Mouse (Mus musculus): ENCODE data around the gene Sema4d.

The Sema4d gene

DNA sequence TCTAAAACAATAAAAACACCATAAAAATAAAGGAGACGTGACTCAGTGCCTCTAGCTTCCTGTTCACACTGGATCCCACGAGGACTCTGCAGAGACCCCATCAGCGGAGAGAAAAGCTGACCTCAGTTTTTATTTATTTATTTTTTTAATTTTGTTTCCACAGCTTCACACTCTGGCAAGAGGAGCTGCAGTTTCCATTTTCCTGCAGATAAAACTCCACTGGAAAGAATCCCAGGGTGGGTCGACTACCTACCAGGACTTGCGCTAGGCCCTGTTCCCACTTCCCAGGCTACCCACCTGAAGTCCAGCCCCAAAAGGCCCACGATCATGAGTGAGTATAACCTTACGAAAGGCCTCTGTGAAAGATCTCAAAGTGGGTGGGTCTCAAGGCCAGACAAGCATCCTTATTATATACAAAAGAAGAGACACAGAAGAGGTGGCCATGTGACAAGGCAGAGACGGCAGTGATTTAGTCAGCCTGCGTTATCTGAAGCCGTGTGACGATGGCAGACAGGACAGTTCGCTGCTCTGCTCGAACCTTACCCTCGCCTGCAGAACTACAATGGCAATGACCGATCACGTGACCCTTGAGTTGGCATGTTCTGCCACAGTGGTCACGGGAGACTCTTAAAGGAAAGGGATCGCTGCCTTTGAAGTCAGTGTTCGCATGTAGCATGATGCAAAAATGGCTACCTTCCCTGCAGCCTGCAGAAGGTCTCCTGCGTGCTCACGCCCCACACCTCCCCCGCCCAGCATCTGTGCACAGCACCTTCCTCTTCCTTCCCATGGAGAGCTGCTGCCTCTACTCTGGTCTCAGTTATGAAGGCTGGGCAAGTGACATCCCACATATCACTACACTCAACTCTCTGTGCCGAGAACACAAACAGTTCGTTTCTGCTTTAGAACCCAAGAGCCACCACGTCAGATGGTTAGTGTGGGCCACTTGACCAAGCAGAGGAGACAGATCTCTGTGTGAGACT, 14.3 kb downstream of the Sema4d start:
- no peak for DNase-seq (ENCODE audit: extremely low spot score, low read depth, low spot score)

DNA sequence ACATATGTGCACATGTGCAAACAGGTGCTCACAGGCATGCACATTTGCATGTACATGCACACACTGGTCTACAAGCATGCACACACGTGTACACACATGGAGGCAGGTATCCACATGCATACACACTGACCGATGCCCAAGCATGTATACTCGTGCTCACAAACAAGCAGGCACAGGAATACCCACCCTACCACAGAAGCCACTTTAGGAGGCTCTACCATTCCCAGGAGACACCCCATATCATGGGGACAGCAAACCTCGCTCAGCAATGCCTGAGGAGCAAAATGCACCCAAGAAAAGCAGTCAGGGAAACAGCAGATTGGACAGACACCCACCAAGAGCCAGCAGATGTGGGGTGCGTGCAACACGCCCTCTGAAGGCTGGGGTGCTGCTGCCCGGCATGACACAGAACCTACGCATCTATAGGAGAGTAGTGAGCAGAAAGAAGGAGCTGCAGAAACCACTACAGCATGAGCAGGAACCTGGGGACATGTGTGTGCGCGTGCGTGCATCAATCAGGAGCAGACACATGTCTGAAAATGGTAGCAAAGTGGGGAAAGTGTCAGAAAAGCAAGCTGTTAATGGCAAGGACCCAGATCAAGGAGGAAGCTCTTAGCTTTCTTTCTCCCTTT, 15.1 kb downstream of the Sema4d start:
- DNase-seq (ENCODE audit: extremely low spot score, low read depth, low spot score): no peak

DNA sequence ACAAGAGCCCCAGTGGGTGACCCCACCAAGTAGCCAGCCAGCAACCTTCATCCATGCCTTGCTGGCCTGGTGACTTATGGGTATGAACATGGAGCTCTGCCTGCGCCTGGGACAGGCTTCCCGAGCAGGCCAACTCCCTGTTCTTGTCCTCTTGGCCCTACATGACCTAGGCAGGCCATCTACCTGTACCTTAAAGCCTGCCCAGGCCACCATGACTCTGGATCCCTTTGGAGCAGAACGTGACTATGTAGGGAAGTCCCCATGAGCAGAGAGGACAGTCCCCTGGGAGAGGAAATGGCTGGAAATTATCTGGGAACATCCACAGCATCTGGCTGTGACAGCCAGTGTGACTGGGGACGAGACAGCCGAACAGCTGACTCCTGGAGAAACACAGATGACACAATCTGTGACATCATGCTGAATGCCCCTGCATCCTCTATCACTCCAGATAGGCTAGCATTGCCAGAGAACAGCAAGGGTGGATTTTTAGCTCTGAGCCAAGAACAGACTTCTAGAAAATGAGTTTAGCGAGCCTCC, 15.7 kb downstream of the Sema4d start:
- no peak for DNase-seq (ENCODE audit: extremely low spot score, low read depth, low spot score)

DNA sequence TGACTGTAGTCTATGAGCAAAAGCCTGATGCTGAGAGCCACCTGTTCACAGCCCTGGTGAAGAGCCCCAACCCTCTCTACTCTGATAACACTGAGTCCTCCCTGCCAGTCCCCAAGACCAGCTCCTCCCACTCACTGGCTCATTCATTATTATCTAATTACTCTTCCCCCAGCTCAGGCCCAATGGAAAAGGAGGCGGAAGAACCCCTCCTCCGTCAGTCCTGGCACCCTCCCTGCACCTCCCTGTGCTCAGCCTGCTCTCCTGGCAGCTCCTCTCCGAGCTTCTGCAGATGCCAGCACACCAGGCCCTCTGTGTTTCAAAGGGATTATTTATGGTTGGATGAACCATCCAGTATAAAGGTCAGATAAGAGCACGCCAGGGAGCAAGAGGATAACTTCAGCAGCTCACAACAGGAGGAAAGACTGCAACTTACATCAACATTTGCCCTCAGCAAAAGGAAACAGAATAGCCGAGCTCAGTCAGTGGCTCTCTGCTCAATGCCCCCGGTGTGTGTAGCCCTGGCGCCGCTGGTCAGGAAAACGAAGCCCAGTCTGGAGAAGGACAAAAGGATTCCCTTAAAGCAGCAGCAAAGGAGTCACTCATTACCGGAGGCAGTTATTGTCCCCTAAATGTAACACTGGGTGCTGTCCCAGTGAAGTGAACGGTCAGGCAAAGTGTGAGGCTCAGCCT, 16.4 kb downstream of the Sema4d start:
- no peak for DNase-seq (ENCODE audit: extremely low spot score, low read depth, low spot score)

DNA sequence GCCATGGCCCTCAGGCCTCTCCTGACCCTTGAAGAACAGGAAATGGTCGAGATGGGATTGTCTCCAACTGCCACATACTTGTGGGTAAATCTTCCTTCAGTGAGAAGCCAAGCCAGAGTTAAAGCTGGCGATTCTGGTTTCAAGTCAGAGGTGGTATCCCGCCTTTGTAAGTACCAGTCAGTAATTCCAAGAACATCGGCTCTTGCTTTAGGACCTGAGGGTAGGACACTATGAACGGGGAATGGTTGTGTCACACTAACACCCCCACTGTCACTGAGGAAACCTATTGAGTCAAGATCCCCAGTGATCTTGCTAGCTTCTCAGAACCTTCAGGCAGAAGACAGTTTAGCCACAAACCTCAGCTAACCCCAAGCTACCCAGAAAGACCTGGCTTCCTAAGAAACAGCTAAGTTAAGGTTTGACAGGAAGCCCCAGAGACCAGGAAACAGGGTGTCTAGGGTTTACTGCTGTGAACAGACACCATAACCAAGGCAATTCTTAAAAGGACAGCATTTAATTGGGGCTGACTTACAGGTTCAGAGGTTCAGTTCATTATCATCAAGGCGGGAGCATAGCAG, 17.3 kb downstream of the Sema4d start:
- DNase-seq (ENCODE audit: extremely low spot score, low read depth, low spot score): no peak

DNA sequence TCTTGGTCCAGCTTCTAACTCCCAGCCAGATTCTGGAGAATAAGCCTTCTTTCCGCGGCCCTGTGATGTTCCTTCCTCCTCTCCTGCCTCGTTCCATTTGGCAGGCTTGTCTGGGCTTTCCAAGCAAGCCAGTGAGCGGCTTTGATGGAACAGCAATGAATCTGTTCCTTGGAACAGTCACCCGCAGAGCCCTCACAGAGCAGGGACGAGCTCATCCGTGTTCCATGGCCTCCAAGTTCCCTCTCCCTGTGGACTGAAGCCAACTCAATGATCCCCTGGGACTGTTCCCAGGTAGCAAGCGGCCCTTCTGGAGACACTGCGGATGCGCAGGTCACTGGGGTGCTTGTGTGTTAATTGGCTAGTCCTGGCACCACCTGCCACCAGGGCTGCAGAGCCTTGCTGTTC, 21.7 kb downstream of the Sema4d start:
- DNase-seq (ENCODE audit: extremely low spot score, low read depth, low spot score): no peak

DNA sequence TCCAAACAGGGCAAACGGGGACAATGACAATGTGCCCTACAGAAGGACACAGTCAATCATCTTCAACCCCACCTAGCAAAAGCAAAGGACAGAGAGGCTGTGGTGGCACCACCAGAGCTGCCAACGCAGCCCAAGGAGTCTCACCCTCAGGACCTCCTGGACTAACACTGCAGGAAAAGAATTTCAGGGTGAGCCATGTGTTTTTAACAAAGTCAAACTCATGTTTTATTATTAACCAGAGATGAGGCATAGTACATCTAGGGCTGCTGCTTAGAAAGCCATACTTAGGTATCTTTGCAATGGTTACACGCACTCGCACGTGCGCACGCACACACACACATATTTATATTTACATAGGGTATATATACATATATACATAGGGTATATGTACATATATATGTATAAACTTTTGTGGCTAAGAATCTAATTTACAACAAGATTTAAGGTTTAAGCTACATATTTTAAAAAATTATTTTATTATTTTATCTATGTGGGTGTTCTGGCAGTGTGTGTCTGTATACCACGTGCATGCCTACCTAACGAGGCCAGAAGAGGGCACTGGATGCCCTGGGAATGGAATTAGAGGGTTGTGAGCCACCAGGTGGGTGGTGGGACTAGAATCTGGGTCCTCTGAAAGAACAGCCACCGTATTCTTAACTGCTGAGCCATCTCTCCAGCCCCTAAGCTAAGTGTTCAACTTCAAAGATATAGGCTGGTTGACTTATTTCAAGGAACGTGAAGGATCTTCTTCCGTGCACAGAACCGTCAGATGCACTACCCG, 22.7 kb downstream of the Sema4d start:
- DNase-seq (ENCODE audit: extremely low spot score, low read depth, low spot score): no peak

DNA sequence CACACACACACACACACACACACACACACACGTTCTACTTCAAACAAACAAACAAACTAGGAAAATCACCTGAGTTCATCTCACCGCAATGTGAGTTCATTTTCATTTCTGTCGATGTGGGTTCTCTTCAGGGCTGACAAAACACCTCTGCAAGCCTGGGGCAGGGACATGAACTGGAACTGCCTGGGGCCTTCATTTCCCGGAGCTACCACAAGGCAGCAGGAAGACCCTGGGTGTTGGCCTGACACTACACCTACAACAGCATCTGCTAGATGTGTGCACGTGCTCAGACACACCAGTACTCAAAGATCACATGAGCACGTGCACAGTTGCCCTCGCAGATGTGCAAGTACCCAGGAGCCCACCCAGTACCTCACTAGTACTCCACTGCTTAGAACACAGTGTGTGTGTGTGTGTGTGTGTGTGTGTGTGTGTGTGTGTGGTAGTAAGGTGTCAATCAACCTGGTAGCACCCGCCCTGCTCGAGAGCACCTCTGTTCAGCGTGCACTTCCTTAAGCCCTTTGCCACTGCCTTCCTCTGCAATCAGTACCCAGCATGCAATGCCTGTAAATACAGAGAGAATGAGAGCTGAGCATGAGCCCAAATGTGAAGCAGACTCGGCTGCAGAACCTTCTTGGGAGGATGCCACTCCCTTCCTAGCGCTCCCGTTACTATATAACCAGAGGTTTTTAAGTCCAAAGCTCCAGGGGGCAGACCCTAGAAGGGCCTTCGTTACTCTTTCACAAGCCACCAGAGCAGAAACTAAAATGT, 25.4 kb downstream of the Sema4d start:
- no peak for DNase-seq (ENCODE audit: extremely low spot score, low read depth, low spot score)

DNA sequence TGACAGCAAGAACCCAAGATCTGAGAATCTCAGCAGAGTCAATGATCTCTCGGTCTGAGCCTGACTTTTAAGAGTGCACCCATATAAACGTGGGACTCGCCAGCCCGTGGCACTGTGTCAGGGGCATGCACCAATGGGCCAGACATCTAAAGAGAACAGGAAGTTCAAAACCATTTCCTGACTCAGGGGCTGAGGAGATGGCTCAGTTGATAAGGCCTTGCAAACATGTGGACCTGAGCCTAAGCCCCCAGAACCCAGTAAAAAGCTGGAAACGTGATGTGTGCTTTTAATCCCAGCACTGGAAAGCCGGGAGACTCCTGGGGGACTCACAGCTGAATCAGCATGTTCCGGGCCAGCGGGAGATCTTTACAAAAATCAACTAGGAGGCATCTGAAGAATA, 26.0 kb downstream of the Sema4d start:
- no peak for DNase-seq (ENCODE audit: extremely low spot score, low read depth, low spot score)

DNA sequence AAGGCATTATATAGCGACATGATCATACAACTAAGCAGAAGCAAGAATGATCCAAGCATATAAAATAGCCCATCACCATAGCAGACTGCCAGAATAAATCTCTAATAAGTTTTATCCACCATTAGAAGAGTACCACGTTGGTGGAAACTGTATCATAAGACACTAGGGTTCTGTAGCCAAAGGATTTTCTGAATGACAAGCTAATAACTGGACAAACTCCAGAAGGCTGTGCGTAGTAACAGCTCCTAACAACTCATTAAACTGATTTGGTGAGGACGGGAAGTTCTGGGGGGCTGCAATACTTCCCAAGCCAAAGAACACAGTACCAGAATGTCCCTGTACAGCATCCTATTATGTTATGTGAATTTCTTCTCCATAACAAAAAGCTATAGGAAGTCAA, 26.8 kb downstream of the Sema4d start:
- DNase-seq (ENCODE audit: extremely low spot score, low read depth, low spot score): no peak

DNA sequence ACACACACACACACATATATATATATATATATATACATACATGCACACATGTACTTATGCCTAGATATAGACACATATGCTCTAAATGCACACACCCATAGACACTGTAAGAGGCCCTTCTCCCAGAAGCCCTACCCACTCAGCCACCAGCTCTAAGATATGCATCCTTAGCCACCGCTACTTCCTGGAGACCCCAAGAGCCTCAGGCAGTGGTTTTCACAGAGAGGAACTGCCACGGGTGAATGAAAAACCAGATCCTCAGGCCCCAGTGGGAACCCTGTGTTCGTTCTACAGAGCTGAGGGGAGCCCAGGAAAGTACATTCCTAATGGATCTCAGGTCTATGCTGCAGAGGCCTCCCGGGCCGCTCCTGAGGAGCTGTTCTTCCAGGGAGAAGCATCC, 28.2 kb downstream of the Sema4d start:
- DNase-seq (ENCODE audit: extremely low spot score, low read depth, low spot score): no peak

DNA sequence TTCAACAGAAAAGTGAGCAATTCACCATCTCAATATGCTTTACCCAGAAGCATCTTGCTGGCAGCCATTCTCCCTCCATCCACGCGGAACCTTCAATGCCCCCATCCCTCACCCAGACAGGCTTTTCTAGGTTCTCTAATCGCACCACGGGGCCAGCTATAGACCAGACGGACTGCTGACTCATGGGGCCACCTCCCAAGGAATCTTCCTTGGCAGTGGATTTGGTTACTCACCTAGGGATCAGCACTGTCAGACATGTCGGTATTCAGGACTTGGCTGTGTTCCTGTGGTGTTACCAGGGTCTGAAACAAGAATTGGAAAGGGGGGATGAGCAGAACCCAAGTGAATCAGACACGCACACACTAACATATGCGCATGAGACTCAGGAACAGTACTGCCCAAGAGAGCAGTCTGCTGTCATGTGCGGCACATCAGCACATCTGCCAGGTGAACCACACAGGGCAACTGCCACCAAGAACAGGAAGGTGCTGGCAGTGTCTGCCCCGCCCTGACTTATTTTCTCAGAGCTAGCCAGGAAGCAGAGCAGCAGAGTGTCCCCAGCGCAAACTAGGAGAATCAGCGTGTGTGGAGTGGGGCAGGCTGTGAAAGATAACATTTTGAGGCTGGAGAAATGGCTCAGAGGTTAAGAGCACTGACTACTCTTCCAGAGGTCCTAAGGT, 30.4 kb downstream of the Sema4d start:
- no peak for DNase-seq (ENCODE audit: extremely low spot score, low read depth, low spot score)

DNA sequence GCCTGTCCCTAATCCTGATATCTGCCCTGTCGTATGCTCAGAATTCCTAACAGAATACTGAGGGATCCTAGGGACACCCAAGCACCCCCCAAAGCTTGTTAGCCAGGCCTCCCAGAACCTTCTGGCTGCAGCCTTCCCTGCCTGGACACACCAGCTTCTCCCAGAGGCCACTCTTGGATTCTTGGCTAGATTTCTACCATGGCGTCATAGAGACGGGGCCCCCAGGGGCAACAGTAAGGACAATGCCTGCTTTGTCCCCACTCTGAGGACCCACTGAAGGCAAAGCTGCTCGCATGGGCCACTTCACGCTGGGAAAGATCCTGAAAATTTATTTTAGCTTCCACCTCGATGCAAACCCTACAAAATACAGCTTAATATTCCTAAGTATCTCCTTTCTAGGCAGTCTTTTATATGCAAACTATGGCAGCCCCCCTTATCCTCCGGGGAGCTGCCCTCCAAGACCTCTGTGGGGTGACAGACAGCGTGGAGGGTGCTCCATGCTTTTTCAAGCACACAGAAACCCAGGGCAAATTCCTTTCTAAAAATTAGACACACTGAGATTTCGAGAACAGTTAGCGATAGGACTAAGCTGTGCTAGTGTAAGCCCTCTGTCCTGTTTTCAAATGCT, 32.2 kb downstream of the Sema4d start:
- no peak for DNase-seq (ENCODE audit: extremely low spot score, low read depth, low spot score)

DNA sequence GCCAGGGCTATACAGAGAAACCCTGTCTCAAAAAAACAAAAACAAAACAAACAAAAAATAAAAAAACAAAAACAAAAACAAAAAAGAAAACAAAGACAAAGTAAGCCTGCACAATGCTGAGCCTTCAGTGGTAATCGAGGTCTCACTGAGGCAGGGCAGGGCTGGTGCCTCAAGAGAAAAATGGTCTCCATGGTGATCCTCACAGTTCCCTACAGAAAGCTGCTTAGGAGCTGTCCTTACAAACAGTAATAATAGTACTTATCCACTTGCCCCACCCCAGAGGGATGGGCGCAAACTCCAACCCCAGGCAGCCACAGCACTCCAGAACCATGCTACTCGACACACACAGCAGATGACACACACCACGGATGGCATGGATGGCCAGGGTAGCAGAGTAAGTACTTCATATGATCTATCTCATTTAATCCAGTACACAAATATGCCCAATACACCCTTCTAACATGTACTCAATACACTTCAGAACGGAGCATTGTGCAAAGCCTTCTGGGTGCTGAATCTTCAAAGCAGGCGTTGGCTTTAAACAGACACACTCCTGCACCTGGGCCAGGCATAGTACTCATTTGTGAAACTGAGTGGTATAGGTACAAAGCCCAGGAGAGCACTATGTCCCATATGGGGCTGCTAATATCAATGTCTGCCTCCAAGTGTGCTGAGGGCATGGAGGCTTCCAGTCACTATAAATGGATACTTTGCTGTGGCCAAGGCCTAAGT, 34.1 kb downstream of the Sema4d start:
- DNase-seq (ENCODE audit: extremely low spot score, low read depth, low spot score): no peak

DNA sequence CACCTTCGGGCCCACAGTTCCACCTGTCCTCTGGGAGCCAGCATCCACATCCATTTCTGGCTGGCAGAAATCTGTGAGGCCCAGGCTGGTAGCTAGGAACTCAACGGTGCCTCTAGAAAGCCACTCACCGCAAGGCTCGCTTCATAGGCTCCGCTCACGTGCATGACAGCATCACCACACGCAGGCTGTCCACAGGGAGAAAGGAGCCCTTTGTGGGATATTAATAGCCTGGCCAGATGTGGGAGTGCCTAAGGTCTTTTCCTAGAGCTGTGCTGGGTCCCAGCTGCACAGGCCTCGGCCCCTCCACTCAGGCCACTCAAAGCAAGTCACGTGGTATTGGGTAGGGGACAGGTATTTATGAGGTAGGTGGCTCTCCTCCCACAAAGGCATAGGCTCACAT, 35.1 kb downstream of the Sema4d start:
- DNase-seq (ENCODE audit: extremely low spot score, low read depth, low spot score): no peak

DNA sequence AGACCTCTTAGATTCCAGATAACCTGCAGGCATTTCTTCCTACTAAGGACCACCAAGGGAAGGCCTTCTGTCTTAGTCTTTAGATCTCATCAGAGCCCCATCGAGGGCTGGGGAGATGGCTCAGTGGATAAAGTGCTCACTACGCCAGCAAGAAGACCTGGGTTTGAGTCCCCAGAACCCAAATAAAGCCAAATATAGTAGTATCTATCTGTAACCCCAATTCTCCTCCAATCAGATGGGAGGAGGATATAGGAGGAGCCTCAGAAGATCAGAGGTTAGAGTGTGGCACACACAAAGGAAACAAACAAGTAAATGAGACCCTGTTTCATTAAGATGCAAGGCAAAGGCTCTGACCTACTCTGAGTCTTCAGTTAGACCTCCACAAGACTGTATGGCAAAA, 36.4 kb downstream of the Sema4d start:
- DNase-seq (ENCODE audit: extremely low spot score, low read depth, low spot score): no peak

DNA sequence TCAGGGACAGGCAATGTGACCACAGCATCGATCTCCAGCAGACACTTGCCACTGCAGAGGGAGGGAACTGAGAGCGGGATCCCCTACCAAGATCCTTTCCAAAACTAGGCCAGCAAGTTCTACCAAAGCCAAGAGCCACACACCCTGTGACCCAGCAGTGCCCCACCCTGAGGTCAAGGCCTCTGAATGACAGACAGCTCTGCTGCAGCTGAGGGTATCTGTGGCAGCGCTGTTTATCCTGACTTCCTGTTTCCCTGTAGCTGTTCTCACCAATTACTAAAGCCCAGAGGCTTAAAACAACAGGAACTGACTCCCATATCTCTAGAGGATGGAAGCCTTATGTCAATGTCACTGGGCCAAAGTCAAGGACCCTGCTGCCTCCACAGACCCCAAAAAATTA, 37.0 kb downstream of the Sema4d start:
- DNase-seq (ENCODE audit: extremely low spot score, low read depth, low spot score): no peak

DNA sequence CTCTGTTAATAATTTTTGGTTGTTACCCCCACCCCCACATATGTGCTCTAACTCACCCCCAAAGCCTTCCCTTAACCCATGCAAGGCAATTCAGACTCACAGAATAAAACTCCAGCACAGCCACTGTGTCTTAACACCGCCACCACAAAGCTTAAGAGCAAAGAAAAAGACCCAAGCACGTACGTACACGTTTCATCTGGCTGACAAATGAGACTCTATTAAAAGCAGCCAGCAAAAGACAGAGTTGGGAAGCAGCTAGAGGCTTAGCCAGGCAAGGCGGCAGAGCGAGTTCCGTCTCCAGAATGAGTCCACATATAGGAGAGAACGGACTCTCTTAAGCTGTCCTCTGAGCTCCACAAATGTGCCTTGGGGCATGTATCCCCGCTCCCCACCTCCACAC, 37.5 kb downstream of the Sema4d start:
- no peak for DNase-seq (ENCODE audit: extremely low spot score, low read depth, low spot score)

Measured in hindlimb bud, embryonic 11.5 days (tissue).